Mouse (Mus musculus) lung, embryonic 16.5 days (tissue): ENCODE measurements around the gene Smad9. TPM values are rescaled to one million over a fixed set of nuclear protein-coding genes. Genes with fewer than 3 reads are reported as not detected.

Experiments used
- ATAC-seq: fragments of 200-750 bp; cut with Nextera tagmentation; 2 replicates; pipeline ENCODE4 v1.8.0; 2017; ENCODE audit warnings: low read depth, mild to moderate bottlenecking, moderate library complexity
- H3K27ac ChIP-seq: fragments of 300-500 bp; sonication (generic); 2 replicates; pipeline ENCODE4 v1.5.1; 2014; ENCODE audit warnings: mild to moderate bottlenecking, control low read depth, low read length
- H3K27me3 ChIP-seq: fragments of 300-500 bp; sonication (generic); 2 replicates; pipeline ENCODE4 v1.6.1; 2014; ENCODE audit warnings: low read depth, low read length, mixed read lengths; ENCODE audit not compliant: control insufficient read depth, insufficient read depth
- H3K36me3 ChIP-seq: fragments of 300-500 bp; sonication (generic); 2 replicates; pipeline ENCODE4 v1.6.1; 2014; ENCODE audit warnings: low read length; ENCODE audit not compliant: control insufficient read depth, insufficient read depth
- H3K4me1 ChIP-seq: fragments of 300-500 bp; sonication (generic); replicated peaks from 2 replicates; pipeline ENCODE4 v1.6.1; 2014; ENCODE audit warnings: low read length, mixed read lengths; ENCODE audit not compliant: control insufficient read depth, insufficient read depth
- H3K4me2 ChIP-seq: fragments of 300-500 bp; sonication (generic); 2 replicates; pipeline ENCODE4 v1.6.1; 2014; ENCODE audit warnings: low read depth, low read length, control low read depth
- H3K4me3 ChIP-seq: fragments of 300-500 bp; sonication (generic); 2 replicates; pipeline ENCODE4 v1.5.1; 2014; ENCODE audit warnings: mild to moderate bottlenecking, low read length, control low read depth
- H3K9ac ChIP-seq: fragments of 300-500 bp; sonication (generic); 2 replicates; pipeline ENCODE4 v1.6.1; 2014; ENCODE audit warnings: low read length, control low read depth
- H3K9me3 ChIP-seq: fragments of 300-500 bp; sonication (generic); 2 replicates; pipeline ENCODE4 v1.6.1; 2016; ENCODE audit warnings: low read length; ENCODE audit not compliant: control insufficient read depth
- WGBS: fragments of 180-500 bp; shearing (Covaris S2); extraction: QIAGEN DNeasy Blood & Tissue Kit; methylation state at CpG from one replicate; pipeline ENCODE4 v1.1.7; 2014; 5-methylcytosine and 5-hydroxymethylcytosine counted together
- polyA plus RNA-seq: library from polyadenylated mRNA; unstranded; fragments of >200 nt; fragmentation: Nextera tagmentation; extraction: Ambion mirVana; gene quantifications from 2 replicates; pipeline ENCODE4 v1.2.1, GENCODE M21; 2015

Smad9 gene
- polyA plus RNA-seq, 1 experiment from 2014 or later = 1.8 TPM

GRCm38 (mm10) chr3:54813418-54813988 lies 58.1 kb downstream of the Smad9 start:
- Histone ChIP-seq H3K4me3 (no peak overlapping the region), H3K4me2 (no peak overlapping the region), H3K27ac (no peak overlapping the region), H3K27me3 (no peaks in the 10 kb centered on the region), H3K9ac (no peak overlapping the region), H3K4me1 (no peaks in the 10 kb centered on the region), H3K9me3 (no peaks in the 10 kb centered on the region), H3K36me3 (no peaks in the 10 kb centered on the region)
- ATAC-seq = no peak
- 55% methylated on average over 6 of the region's 6 CpGs for WGBS

- Histone ChIP-seq H3K4me2 (no peak overlapping the region), H3K9me3 (no peaks in the 10 kb centered on the region), H3K4me3 (no peak overlapping the region), H3K9ac (no peak overlapping the region), H3K27me3 (no peaks in the 10 kb centered on the region), H3K4me1 (no peaks in the 10 kb centered on the region), H3K36me3 (no peaks in the 10 kb centered on the region), H3K27ac (no peak overlapping the region)
- no peak for ATAC-seq
- WGBS = 35% methylated on average over 6 of the region's 6 CpGs
Observed at GRCm38 (mm10) chr3:54814622-54815021, 59.2 kb downstream of the Smad9 start.

- H3K4me3 ChIP-seq = no peak overlapping the region
- no peak for ATAC-seq
- H3K4me1 ChIP-seq = no peaks in the 10 kb centered on the region
- H3K9me3 ChIP-seq = no peaks in the 10 kb centered on the region
- no peaks in the 10 kb centered on the region for H3K36me3 ChIP-seq
- H3K27ac ChIP-seq = no peak overlapping the region
- 17% methylated on average over 3 of the region's 3 CpGs for whole genome bisulfite sequencing
- H3K9ac ChIP-seq = no peak overlapping the region
- H3K27me3 ChIP-seq = no peaks in the 10 kb centered on the region
- no peak overlapping the region for H3K4me2 ChIP-seq
Observed at GRCm38 (mm10) chr3:54815292-54815691, 59.9 kb downstream of the Smad9 start.

GRCm38 (mm10) chr3:54822526-54822925 lies 67.1 kb downstream of the Smad9 start:
- no peak overlapping the region for H3K27ac ChIP-seq
- H3K4me2 ChIP-seq = no peak overlapping the region
- 76% methylated on average over 5 of the region's 5 CpGs for WGBS
- H3K9me3 ChIP-seq = no peaks in the 10 kb centered on the region
- H3K4me3 ChIP-seq = no peak overlapping the region
- no peaks in the 10 kb centered on the region for H3K4me1 ChIP-seq
- ATAC-seq = no peak
- H3K36me3 ChIP-seq = no peaks in the 10 kb centered on the region
- H3K9ac ChIP-seq = no peak overlapping the region
- H3K27me3 ChIP-seq = no peaks in the 10 kb centered on the region

- Histone ChIP-seq H3K9ac (no peak overlapping the region), H3K9me3 (no peaks in the 10 kb centered on the region), H3K4me1 (no peaks in the 10 kb centered on the region), H3K4me3 (no peak overlapping the region), H3K27ac (no peak overlapping the region), H3K27me3 (no peaks in the 10 kb centered on the region), H3K4me2 (no peak overlapping the region), H3K36me3 (no peaks in the 10 kb centered on the region)
- no peak for ATAC-seq
- whole genome bisulfite sequencing = 73% methylated on average over 3 of the region's 3 CpGs
Observed at GRCm38 (mm10) chr3:54832491-54832890, 77.1 kb downstream of the Smad9 start.

GRCm38 (mm10) chr3:54835421-54835820 lies 80.0 kb downstream of the Smad9 start:
- ATAC-seq = no peak
- Histone ChIP-seq H3K4me3 (no peak overlapping the region), H3K36me3 (no peaks in the 10 kb centered on the region), H3K9ac (no peak overlapping the region), H3K4me1 (no peaks in the 10 kb centered on the region), H3K9me3 (no peaks in the 10 kb centered on the region), H3K27me3 (no peaks in the 10 kb centered on the region), H3K4me2 (no peak overlapping the region), H3K27ac (no peak overlapping the region)
- WGBS = 51% methylated on average over 2 of the region's 2 CpGs

Other genes with a start within 250 kb of the Smad9 start
- gene Supt20, start 62.8 kb upstream of the Smad9 start, polyA plus RNA-seq = 97.1 and 98.8 TPM in 2 replicates
- gene Gm21958, start 41.2 kb upstream of the Smad9 start, polyA plus RNA-seq = 0.67 TPM in 1 of 2 replicates, not detected in the other
- gene Exosc8, start 20.2 kb upstream of the Smad9 start, polyA plus RNA-seq = 119 and 123 TPM in 2 replicates
- gene Alg5, start 20.0 kb upstream of the Smad9 start, polyA plus RNA-seq = 50.5 and 51.9 TPM in 2 replicates
- 25.4 and 26.2 TPM in 2 replicates for gene Rfxap, start 52.2 kb downstream of the Smad9 start, polyA plus RNA-seq
- gene Sertm1, start 160.3 kb downstream of the Smad9 start, polyA plus RNA-seq = not detected in 2 replicates